Mouse (Mus musculus) midbrain, postnatal 0 days (tissue): ENCODE data around the gene Gm49318. TPM values are rescaled to one million over a fixed set of nuclear protein-coding genes. Genes with fewer than 3 reads are reported as not detected.

Experiments used
- ATAC-seq: fragments of 200-750 bp; cut with Nextera tagmentation; 2 replicates; pipeline ENCODE4 v1.8.0; 2017; ENCODE audit warnings: moderate number of reproducible peaks, mild to moderate bottlenecking, moderate TSS enrichment, moderate library complexity; ENCODE audit not compliant: low FRiP score
- DNase-seq: peaks from one replicate; pipeline ENCODE4 v3.0.0-alpha.2; 2015; ENCODE audit warnings: low spot score
- H3K27ac ChIP-seq: fragments of 300-500 bp; sonication (generic); 2 replicates; pipeline ENCODE4 v1.5.1; 2014; ENCODE audit warnings: low read depth, mild to moderate bottlenecking, low read length, mixed read lengths
- H3K27me3 ChIP-seq: fragments of 300-500 bp; sonication (generic); 2 replicates; pipeline ENCODE4 v1.6.1; 2014; ENCODE audit warnings: low read length, control low read depth, mixed read lengths; ENCODE audit not compliant: insufficient read depth
- H3K36me3 ChIP-seq: fragments of 300-500 bp; sonication (generic); 2 replicates; pipeline ENCODE4 v1.6.1; 2014; ENCODE audit warnings: low read length, control low read depth, mixed read lengths; ENCODE audit not compliant: insufficient read depth
- H3K4me1 ChIP-seq: fragments of 300-500 bp; sonication (generic); 2 replicates; pipeline ENCODE4 v1.6.1; 2014; ENCODE audit warnings: mild to moderate bottlenecking, control low read depth, antibody characterized with exemption, low read length, mixed read lengths; ENCODE audit not compliant: insufficient read depth
- H3K4me2 ChIP-seq: fragments of 300-500 bp; sonication (generic); 2 replicates; pipeline ENCODE4 v1.6.1; 2014; ENCODE audit warnings: low read depth, mild to moderate bottlenecking, low read length, mixed read lengths; ENCODE audit not compliant: poor library complexity, severe bottlenecking
- H3K4me3 ChIP-seq: fragments of 300-500 bp; sonication (generic); 2 replicates; pipeline ENCODE4 v1.5.1; 2014; ENCODE audit warnings: low read depth, mild to moderate bottlenecking, low read length, moderate library complexity
- H3K9ac ChIP-seq: fragments of 300-500 bp; sonication (generic); replicated peaks from 2 replicates; pipeline ENCODE4 v1.6.1; 2014; ENCODE audit warnings: mild to moderate bottlenecking, low read length, moderate library complexity, mixed read lengths; ENCODE audit not compliant: poor library complexity, severe bottlenecking
- H3K9me3 ChIP-seq: fragments of 300-500 bp; sonication (generic); 2 replicates; pipeline ENCODE4 v1.6.1; 2016; ENCODE audit warnings: low read length, control low read depth
- CTCF ChIP-seq: IDR thresholded peaks from 2 replicates; pipeline ENCODE4 v1.5.1; 2016; ENCODE audit warnings: antibody characterized with exemption, mild to moderate bottlenecking
- WGBS: fragments of 180-500 bp; shearing (Covaris S2); extraction: QIAGEN DNeasy Blood & Tissue Kit; methylation state at CpG from one replicate; pipeline ENCODE4 v1.1.7; 2014; 5-methylcytosine and 5-hydroxymethylcytosine counted together
- polyA plus RNA-seq: library from polyadenylated mRNA; unstranded; fragments of >200 nt; fragmentation: Nextera tagmentation; extraction: Ambion mirVana; gene quantifications from 2 replicates; pipeline ENCODE4 v1.2.1, GENCODE M21; 2015
- total RNA-seq: library from RNA; depleted of rRNA; stranded (reverse); fragments of >200 nt; gene quantifications from 2 replicates; pipeline ENCODE4 v1.2.3, GENCODE M21; 2014

Gene Gm49318
- total and polyA plus RNA-seq, 2 experiments from 2014 or later: 0.36 TPM; not detected in 1

DNA sequence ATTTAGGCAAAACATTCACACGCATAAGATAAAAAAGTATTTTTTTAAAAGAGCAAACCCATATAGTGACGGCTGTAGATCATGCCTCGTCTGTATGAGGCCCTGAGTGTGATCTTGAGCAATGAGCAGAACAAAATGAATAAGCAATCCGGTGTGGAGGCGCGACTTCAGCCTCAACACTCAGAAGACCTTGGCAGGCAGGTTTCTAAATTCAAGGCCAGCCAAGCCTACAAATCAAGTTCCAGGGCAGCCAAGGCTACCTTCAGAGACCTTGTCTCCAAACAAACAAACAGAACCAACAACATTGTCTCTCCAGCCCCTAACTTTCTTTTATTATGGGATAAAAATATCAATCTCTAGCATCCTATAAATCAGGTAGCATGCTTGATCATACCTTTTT lies 70.8 kb downstream of the Gm49318 start:
- no peak for TF ChIP-seq CTCF
- no peak for ATAC-seq
- 94% methylated on average over 6 of the region's 6 CpGs for WGBS

GRCm38 (mm10) chr9:21996178-21996867 lies 74.7 kb downstream of the Gm49318 start:
- Histone ChIP-seq H3K27ac (no peak overlapping the region), H3K9me3 (no peaks in the 10 kb centered on the region), H3K4me2 (no peak overlapping the region), H3K4me1 (no peaks in the 10 kb centered on the region), H3K9ac (no peak overlapping the region), H3K27me3 (peaks cover 3% of the 10 kb centered on the region), H3K36me3 (no peaks in the 10 kb centered on the region), H3K4me3 (no peak overlapping the region)
- ATAC-seq (no peak), DNase-seq (no peak)
- WGBS: 80% methylated on average over 3 of the region's 3 CpGs
- TF ChIP-seq CTCF: no peak

More for the DNA sequence above, 70.8 kb downstream of the Gm49318 start:
- H3K27me3 ChIP-seq: no peaks in the 10 kb centered on the region
- H3K4me1 ChIP-seq: peaks cover 11% of the 10 kb centered on the region; the same call in 1 of the 2 replicates
- H3K9me3 ChIP-seq: no peaks in the 10 kb centered on the region
- H3K36me3 ChIP-seq: no peaks in the 10 kb centered on the region; the same call in none of the 2 replicates
- no peak overlapping the region for H3K4me2 ChIP-seq
- no peak for DNase-seq
- no peak overlapping the region for H3K9ac ChIP-seq
- H3K4me3 ChIP-seq: no peak overlapping the region
- H3K27ac ChIP-seq: no peak overlapping the region

GRCm38 (mm10) chr9:21992227-21992626 lies 78.8 kb downstream of the Gm49318 start:
- no peak overlapping the region for H3K4me3 ChIP-seq
- WGBS: 79% methylated on average over 4 of the region's 4 CpGs
- no peaks in the 10 kb centered on the region for H3K9me3 ChIP-seq
- no peak for TF ChIP-seq CTCF
- no peak overlapping the region for H3K27ac ChIP-seq
- DNase-seq: no peak
- H3K36me3 ChIP-seq: 0 out of 2 replicates have a peak, but pooled peaks cover 3% of the 10 kb centered on the region
- ATAC-seq: no peak
- H3K4me2 ChIP-seq: no peak overlapping the region
- peaks cover 43% of the 10 kb centered on the region for H3K27me3 ChIP-seq
- 0 out of 2 replicates have a peak, but pooled peaks cover 8% of the 10 kb centered on the region for H3K4me1 ChIP-seq
- no peak overlapping the region for H3K9ac ChIP-seq

- Histone ChIP-seq H3K9me3 (no peaks in the 10 kb centered on the region), H3K27me3 (peaks cover 43% of the 10 kb centered on the region), H3K9ac (peak within 1 kb of the TSS; percentile 36; the same call in 1 of the 2 replicates), H3K4me3 (peak within 1 kb of the TSS; percentile 35), H3K4me1 (0 out of 2 replicates have a peak, but pooled peaks cover 8% of the 10 kb centered on the region), H3K4me2 (peak within 1 kb of the TSS; percentile 70), H3K36me3 (0 out of 2 replicates have a peak, but pooled peaks cover 3% of the 10 kb centered on the region), H3K27ac (no peak within 1 kb of the TSS)
- TF ChIP-seq CTCF: no peak
- WGBS: 3% methylated on average over 42 of the region's 42 CpGs
- ATAC-seq: no peak
- no peak for DNase-seq
Observed at GRCm38 (mm10) chr9:21989230-21990110, 81.6 kb downstream of the Gm49318 start, which contains the start of gene Rgl3. Gene Rgl3, minus strand, starts transcription at chr9:21989446.

GRCm38 (mm10) chr9:21988421-21989101 lies 82.5 kb downstream of the Gm49318 start:
- ATAC-seq (peak; percentile 57; the same call in 1 of the 2 replicates), DNase-seq (no peak)
- TF ChIP-seq CTCF: peak; percentile 45
- Histone ChIP-seq H3K4me1 (0 out of 2 replicates have a peak, but pooled peaks cover 8% of the 10 kb centered on the region), H3K27me3 (peaks cover 43% of the 10 kb centered on the region), H3K4me2 (peak overlapping the region; percentile 70), H3K9ac (peak overlapping the region; percentile 36; the same call in 1 of the 2 replicates), H3K9me3 (no peaks in the 10 kb centered on the region), H3K36me3 (0 out of 2 replicates have a peak, but pooled peaks cover 3% of the 10 kb centered on the region), H3K27ac (no peak overlapping the region), H3K4me3 (peak overlapping the region; percentile 35)
- WGBS: under 1% methylated on average over 32 of the region's 32 CpGs
